Mouse (Mus musculus) cortical plate, adult 2 months (tissue): Measurements from ENCODE around the gene Dus3l.

Source experiments
- CTCF ChIP-seq: fragments of 200-500 bp; IDR thresholded peaks from 2 replicates; pipeline ENCODE4 v1.5.1; 2011; ENCODE audit warnings: mild to moderate bottlenecking, control low read depth, low read length; ENCODE audit not compliant: insufficient read depth; ENCODE audit errors: extremely low read depth
- POLR2A ChIP-seq: fragments of 200-500 bp; IDR thresholded peaks from 2 replicates; pipeline ENCODE4 v1.6.1; 2011; ENCODE audit warnings: mild to moderate bottlenecking, low read length, control low read depth; ENCODE audit not compliant: insufficient read depth; ENCODE audit errors: extremely low read depth

- TF ChIP-seq CTCF (no peak), POLR2A (no peak)
These were observed 11.1 kb upstream of the Dus3l start for GRCm38 (mm10) chr17:56753452-56753851.
